Mouse (Mus musculus) embryonic facial prominence, embryonic 10.5 days (tissue): Measurements from ENCODE around the gene Tsc2. TPM values are rescaled to one million over a fixed set of nuclear protein-coding genes. Genes with fewer than 3 reads are reported as not detected.

Source experiments
- DNase-seq: peaks from one replicate; pipeline ENCODE4 v3.0.0-alpha.2; 2017; ENCODE audit warnings: low spot score
- H3K27ac ChIP-seq: fragments of 300-500 bp; sonication (generic); replicated peaks from 2 replicates; pipeline ENCODE4 v1.5.1; 2016; ENCODE audit warnings: mild to moderate bottlenecking
- H3K27me3 ChIP-seq: fragments of 300-500 bp; sonication (generic); replicated peaks from 2 replicates; pipeline ENCODE4 v1.6.1; 2016; ENCODE audit warnings: low read depth, mild to moderate bottlenecking; ENCODE audit not compliant: poor library complexity, severe bottlenecking
- H3K36me3 ChIP-seq: fragments of 300-500 bp; sonication (generic); replicated peaks from 2 replicates; pipeline ENCODE4 v1.6.1; 2016; ENCODE audit warnings: mild to moderate bottlenecking, moderate library complexity
- H3K4me1 ChIP-seq: fragments of 300-500 bp; sonication (generic); 2 replicates; pipeline ENCODE4 v1.6.1; 2016
- H3K4me3 ChIP-seq: fragments of 300-500 bp; sonication (generic); 2 replicates; pipeline ENCODE4 v1.5.1; 2016; ENCODE audit warnings: mild to moderate bottlenecking, moderate library complexity
- H3K9me3 ChIP-seq: fragments of 300-500 bp; sonication (generic); 2 replicates; pipeline ENCODE4 v1.6.1; 2016; ENCODE audit warnings: mild to moderate bottlenecking
- WGBS: fragments of 180-500 bp; shearing (Covaris S2); methylation state at CpG from one replicate; pipeline ENCODE4 v1.1.7; 2016; 5-methylcytosine and 5-hydroxymethylcytosine counted together
- polyA plus RNA-seq: library from polyadenylated mRNA; unstranded; fragments of >200 nt; fragmentation: Nextera tagmentation; extraction: Ambion mirVana; gene quantifications from 2 replicates; pipeline ENCODE4 v1.2.1, GENCODE M21; 2016

Tsc2 gene
- polyA plus RNA-seq, 1 experiment from 2014 or later: 70.4 TPM

- Histone ChIP-seq H3K27ac (no peak overlapping the region), H3K4me1 (peaks cover 41% of the 10 kb centered on the region), H3K9me3 (no peaks in the 10 kb centered on the region), H3K4me3 (peak overlapping the region; percentile 14; the same call in 1 of the 2 replicates), H3K27me3 (no peaks in the 10 kb centered on the region), H3K36me3 (peaks cover 29% of the 10 kb centered on the region)
- WGBS: 97% methylated on average over 11 of the region's 11 CpGs
- no peak for DNase-seq
These were observed 1.4 kb upstream of the Tsc2 start for GRCm38 (mm10) chr17:24633831-24634230.

- 14% methylated on average over 22 of the region's 22 CpGs for WGBS
- H3K4me3 ChIP-seq: peak overlapping the region; percentile 84
- peak overlapping the region; percentile 91 for H3K27ac ChIP-seq
These were observed 501 bp upstream of the Tsc2 start for GRCm38 (mm10) chr17:24632813-24633449.

GRCm38 (mm10) chr17:24630072-24630471 lies 2.4 kb downstream of the Tsc2 start:
- 88% methylated on average over 14 of the region's 14 CpGs for WGBS
- Histone ChIP-seq H3K9me3 (no peaks in the 10 kb centered on the region), H3K36me3 (peaks cover 58% of the 10 kb centered on the region), H3K27me3 (no peaks in the 10 kb centered on the region), H3K4me1 (peaks cover 22% of the 10 kb centered on the region), H3K27ac (no peak overlapping the region), H3K4me3 (0 out of 2 replicates have a peak overlapping the region, but pooled peaks have one; percentile 9)
- no peak for DNase-seq

More at GRCm38 (mm10) chr17:24632813-24633449, 501 bp upstream of the Tsc2 start:
- no peaks in the 10 kb centered on the region for H3K27me3 ChIP-seq
- peaks cover 33% of the 10 kb centered on the region for H3K4me1 ChIP-seq
- H3K36me3 ChIP-seq: peaks cover 30% of the 10 kb centered on the region
- no peaks in the 10 kb centered on the region for H3K9me3 ChIP-seq
- no peak for DNase-seq

- Histone ChIP-seq H3K9me3 (no peaks in the 10 kb centered on the region), H3K27ac (no peak overlapping the region), H3K36me3 (peaks cover 73% of the 10 kb centered on the region), H3K4me1 (peaks cover 22% of the 10 kb centered on the region), H3K27me3 (no peaks in the 10 kb centered on the region), H3K4me3 (no peak overlapping the region)
- peak; percentile 81 for DNase-seq
- 52% methylated on average over 5 of the region's 5 CpGs for WGBS
These were observed 3.8 kb downstream of the Tsc2 start for GRCm38 (mm10) chr17:24628646-24629045.

GRCm38 (mm10) chr17:24625472-24625871 lies 7.0 kb downstream of the Tsc2 start:
- Histone ChIP-seq H3K4me3 (no peak overlapping the region), H3K9me3 (no peaks in the 10 kb centered on the region), H3K4me1 (no peaks in the 10 kb centered on the region), H3K27me3 (no peaks in the 10 kb centered on the region), H3K27ac (no peak overlapping the region), H3K36me3 (peaks cover 100% of the 10 kb centered on the region)
- DNase-seq: no peak
- WGBS: 94% methylated on average over 8 of the region's 8 CpGs

GRCm38 (mm10) chr17:24617561-24618194 lies 14.8 kb downstream of the Tsc2 start:
- Histone ChIP-seq H3K4me1 (no peaks in the 10 kb centered on the region), H3K27me3 (no peaks in the 10 kb centered on the region), H3K4me3 (no peak overlapping the region), H3K27ac (no peak overlapping the region), H3K36me3 (peaks cover 95% of the 10 kb centered on the region), H3K9me3 (no peaks in the 10 kb centered on the region)
- no peak for DNase-seq
- WGBS: 93% methylated on average over 14 of the region's 14 CpGs

GRCm38 (mm10) chr17:24610711-24611110 lies 21.7 kb downstream of the Tsc2 start:
- 88% methylated on average over 2 of the region's 2 CpGs for WGBS
- H3K27me3 ChIP-seq: no peaks in the 10 kb centered on the region
- peaks cover 81% of the 10 kb centered on the region for H3K36me3 ChIP-seq
- no peaks in the 10 kb centered on the region for H3K9me3 ChIP-seq
- no peak overlapping the region for H3K4me3 ChIP-seq
- H3K27ac ChIP-seq: no peak overlapping the region
- H3K4me1 ChIP-seq: no peaks in the 10 kb centered on the region
- DNase-seq: no peak

GRCm38 (mm10) chr17:24608874-24609273 lies 23.6 kb downstream of the Tsc2 start:
- Histone ChIP-seq H3K36me3 (peaks cover 81% of the 10 kb centered on the region), H3K27ac (no peak overlapping the region)

GRCm38 (mm10) chr17:24608370-24608769 lies 24.1 kb downstream of the Tsc2 start:
- no peak overlapping the region for H3K4me3 ChIP-seq
- no peaks in the 10 kb centered on the region for H3K27me3 ChIP-seq
- H3K27ac ChIP-seq: no peak overlapping the region
- no peaks in the 10 kb centered on the region for H3K9me3 ChIP-seq
- H3K4me1 ChIP-seq: no peaks in the 10 kb centered on the region
- WGBS: 94% methylated on average over 4 of the region's 4 CpGs
- peaks cover 81% of the 10 kb centered on the region for H3K36me3 ChIP-seq
- DNase-seq: no peak

More at GRCm38 (mm10) chr17:24608874-24609273, 23.6 kb downstream of the Tsc2 start:
- Histone ChIP-seq H3K4me3 (no peak overlapping the region), H3K4me1 (no peaks in the 10 kb centered on the region), H3K9me3 (no peaks in the 10 kb centered on the region), H3K27me3 (no peaks in the 10 kb centered on the region)
- DNase-seq: no peak
- WGBS: 93% methylated on average over 8 of the region's 8 CpGs

- no peak for DNase-seq
- H3K4me1 ChIP-seq: no peaks in the 10 kb centered on the region
- peaks cover 99% of the 10 kb centered on the region for H3K36me3 ChIP-seq
- H3K9me3 ChIP-seq: no peaks in the 10 kb centered on the region
- no peaks in the 10 kb centered on the region for H3K27me3 ChIP-seq
- H3K4me3 ChIP-seq: no peak overlapping the region
- H3K27ac ChIP-seq: no peak overlapping the region
- 90% methylated on average over 3 of the region's 3 CpGs for WGBS
These were observed 27.9 kb downstream of the Tsc2 start for GRCm38 (mm10) chr17:24604557-24604956.

GRCm38 (mm10) chr17:24603961-24604360 lies 28.5 kb downstream of the Tsc2 start:
- WGBS: 89% methylated on average over 8 of the region's 8 CpGs
- peaks cover 100% of the 10 kb centered on the region for H3K36me3 ChIP-seq

GRCm38 (mm10) chr17:24600502-24600901 lies 31.9 kb downstream of the Tsc2 start:
- DNase-seq: no peak
- no peaks in the 10 kb centered on the region for H3K27me3 ChIP-seq
- H3K36me3 ChIP-seq: peaks cover 100% of the 10 kb centered on the region
- WGBS: 90% methylated on average over 4 of the region's 4 CpGs
- no peak overlapping the region for H3K27ac ChIP-seq
- H3K4me1 ChIP-seq: no peaks in the 10 kb centered on the region
- no peak overlapping the region for H3K4me3 ChIP-seq
- H3K9me3 ChIP-seq: no peaks in the 10 kb centered on the region

More at GRCm38 (mm10) chr17:24603961-24604360, 28.5 kb downstream of the Tsc2 start:
- H3K4me3 ChIP-seq: no peak overlapping the region
- no peaks in the 10 kb centered on the region for H3K9me3 ChIP-seq
- H3K27me3 ChIP-seq: no peaks in the 10 kb centered on the region
- no peaks in the 10 kb centered on the region for H3K4me1 ChIP-seq
- no peak for DNase-seq
- H3K27ac ChIP-seq: no peak overlapping the region

GRCm38 (mm10) chr17:24597989-24598388 lies 34.4 kb downstream of the Tsc2 start:
- Histone ChIP-seq H3K27me3 (no peaks in the 10 kb centered on the region), H3K27ac (no peak overlapping the region), H3K4me3 (no peak overlapping the region), H3K4me1 (no peaks in the 10 kb centered on the region), H3K9me3 (no peaks in the 10 kb centered on the region), H3K36me3 (peaks cover 100% of the 10 kb centered on the region)
- DNase-seq: no peak
- whole genome bisulfite sequencing: 88% methylated on average over 3 of the region's 3 CpGs
